Mouse (Mus musculus) forebrain, embryonic 10.5 days (tissue): Measurements from ENCODE around the gene Msx3. TPM values are rescaled to one million over a fixed set of nuclear protein-coding genes. Genes with fewer than 3 reads are reported as not detected.

Source experiments
- DNase-seq: peaks from one replicate; pipeline ENCODE4 v3.0.0-alpha.2; 2017; ENCODE audit warnings: low spot score; ENCODE audit errors: extremely low spot score
- H3K27ac ChIP-seq: fragments of 300-500 bp; sonication (generic); 2 replicates; pipeline ENCODE4 v1.5.1; 2016; ENCODE audit warnings: mild to moderate bottlenecking
- H3K27me3 ChIP-seq: fragments of 300-500 bp; sonication (generic); 2 replicates; pipeline ENCODE4 v1.6.1; 2016; ENCODE audit warnings: mild to moderate bottlenecking; ENCODE audit not compliant: poor library complexity, severe bottlenecking
- H3K36me3 ChIP-seq: fragments of 300-500 bp; sonication (generic); replicated peaks from 2 replicates; pipeline ENCODE4 v1.6.1; 2016; ENCODE audit warnings: mild to moderate bottlenecking, moderate library complexity
- H3K4me1 ChIP-seq: fragments of 300-500 bp; sonication (generic); 2 replicates; pipeline ENCODE4 v1.6.1; 2016
- H3K4me3 ChIP-seq: fragments of 300-500 bp; sonication (generic); 2 replicates; pipeline ENCODE4 v1.5.1; 2016; ENCODE audit warnings: mild to moderate bottlenecking, moderate library complexity
- H3K9me3 ChIP-seq: fragments of 300-500 bp; sonication (generic); 2 replicates; pipeline ENCODE4 v1.6.1; 2016; ENCODE audit warnings: mild to moderate bottlenecking, moderate library complexity
- WGBS: fragments of 180-500 bp; shearing (Covaris S2); methylation state at CpG from one replicate; pipeline ENCODE4 v1.1.7; 2016; 5-methylcytosine and 5-hydroxymethylcytosine counted together
- polyA plus RNA-seq: library from polyadenylated mRNA; unstranded; fragments of >200 nt; fragmentation: Nextera tagmentation; extraction: Ambion mirVana; gene quantifications from 2 replicates; pipeline ENCODE4 v1.2.1, GENCODE M21; 2016

Gene Msx3
- polyA plus RNA-seq, 1 experiment from 2014 or later: 0.69 TPM

DNA sequence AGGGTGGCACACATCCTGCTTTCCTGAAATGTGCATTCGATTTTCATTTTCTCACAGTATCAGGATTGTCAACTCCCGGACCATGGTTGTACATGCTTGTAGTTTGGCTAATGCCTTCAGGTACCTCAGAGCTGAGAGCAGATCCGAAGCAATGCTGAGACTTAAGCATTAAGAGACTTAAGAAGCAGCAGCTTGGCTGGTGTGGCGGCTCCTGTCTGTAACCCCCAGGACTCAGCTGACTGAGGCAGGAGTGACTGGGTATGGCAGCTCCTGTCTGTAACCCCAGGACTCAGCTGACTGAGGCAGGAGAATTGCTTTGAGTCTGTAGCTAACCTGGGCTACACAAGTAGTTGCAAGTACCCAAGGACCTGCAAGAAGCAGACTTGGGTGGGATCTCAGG is 3.3 kb downstream of the Msx3 start:
- 78% methylated on average over 4 of the region's 4 CpGs for WGBS
- no peak for DNase-seq
- H3K4me3 ChIP-seq: no peak overlapping the region
- no peak overlapping the region for H3K27ac ChIP-seq
- peaks cover 7% of the 10 kb centered on the region for H3K36me3 ChIP-seq
- peaks cover 27% of the 10 kb centered on the region for H3K4me1 ChIP-seq
- H3K9me3 ChIP-seq: no peaks in the 10 kb centered on the region
- H3K27me3 ChIP-seq: peaks cover 91% of the 10 kb centered on the region

DNA sequence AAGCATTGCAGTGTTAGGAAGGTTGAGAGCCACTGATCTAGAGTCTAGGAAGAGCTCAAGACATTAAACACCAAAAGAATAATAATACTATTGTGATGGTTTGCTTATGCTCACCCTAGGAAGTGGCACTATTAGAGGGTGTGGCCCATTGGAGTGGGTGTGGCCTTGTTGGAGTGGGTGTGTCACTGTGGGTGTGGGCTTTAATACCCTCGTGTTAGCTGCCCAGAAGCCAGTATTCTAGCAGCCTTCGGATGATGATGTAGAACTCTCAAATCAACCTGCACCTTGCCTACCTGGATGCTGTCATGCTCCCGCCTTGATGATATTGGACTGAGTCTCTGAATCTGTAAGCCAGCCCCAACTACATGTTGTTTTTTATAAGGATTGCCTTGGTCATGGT is 6.2 kb downstream of the Msx3 start:
- peaks cover 4% of the 10 kb centered on the region for H3K4me1 ChIP-seq
- no peak overlapping the region for H3K4me3 ChIP-seq
- no peak for DNase-seq
- H3K36me3 ChIP-seq: peaks cover 28% of the 10 kb centered on the region
- 76% methylated on average over 3 of the region's 3 CpGs for WGBS
- no peak overlapping the region for H3K27ac ChIP-seq
- peaks cover 74% of the 10 kb centered on the region for H3K27me3 ChIP-seq
- H3K9me3 ChIP-seq: no peaks in the 10 kb centered on the region

DNA sequence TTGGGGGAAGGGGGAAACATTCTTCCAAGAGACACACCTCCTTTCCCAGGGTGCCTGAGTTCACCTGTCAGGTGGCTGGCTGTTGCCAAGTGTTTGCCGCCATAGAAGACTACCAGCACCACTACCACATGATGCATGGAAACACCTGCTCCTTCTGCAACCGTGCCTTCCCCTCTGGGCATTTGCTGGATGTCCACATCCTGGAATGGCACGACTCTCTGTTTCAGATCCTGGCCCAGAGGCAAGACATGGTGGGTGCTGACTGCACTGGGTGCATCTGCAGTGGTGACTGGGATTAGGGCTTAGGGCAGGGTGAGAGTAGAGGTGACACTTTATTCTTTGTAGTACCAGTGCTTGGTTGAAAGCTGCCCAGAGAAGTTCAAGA is 11.7 kb downstream of the Msx3 start:
- no peak for DNase-seq
- Histone ChIP-seq H3K36me3 (peaks cover 54% of the 10 kb centered on the region), H3K27ac (no peak overlapping the region), H3K27me3 (peaks cover 25% of the 10 kb centered on the region), H3K4me1 (peaks cover 32% of the 10 kb centered on the region), H3K4me3 (peak overlapping the region; percentile 87), H3K9me3 (no peaks in the 10 kb centered on the region)
- WGBS: 56% methylated on average over 3 of the region's 3 CpGs

DNA sequence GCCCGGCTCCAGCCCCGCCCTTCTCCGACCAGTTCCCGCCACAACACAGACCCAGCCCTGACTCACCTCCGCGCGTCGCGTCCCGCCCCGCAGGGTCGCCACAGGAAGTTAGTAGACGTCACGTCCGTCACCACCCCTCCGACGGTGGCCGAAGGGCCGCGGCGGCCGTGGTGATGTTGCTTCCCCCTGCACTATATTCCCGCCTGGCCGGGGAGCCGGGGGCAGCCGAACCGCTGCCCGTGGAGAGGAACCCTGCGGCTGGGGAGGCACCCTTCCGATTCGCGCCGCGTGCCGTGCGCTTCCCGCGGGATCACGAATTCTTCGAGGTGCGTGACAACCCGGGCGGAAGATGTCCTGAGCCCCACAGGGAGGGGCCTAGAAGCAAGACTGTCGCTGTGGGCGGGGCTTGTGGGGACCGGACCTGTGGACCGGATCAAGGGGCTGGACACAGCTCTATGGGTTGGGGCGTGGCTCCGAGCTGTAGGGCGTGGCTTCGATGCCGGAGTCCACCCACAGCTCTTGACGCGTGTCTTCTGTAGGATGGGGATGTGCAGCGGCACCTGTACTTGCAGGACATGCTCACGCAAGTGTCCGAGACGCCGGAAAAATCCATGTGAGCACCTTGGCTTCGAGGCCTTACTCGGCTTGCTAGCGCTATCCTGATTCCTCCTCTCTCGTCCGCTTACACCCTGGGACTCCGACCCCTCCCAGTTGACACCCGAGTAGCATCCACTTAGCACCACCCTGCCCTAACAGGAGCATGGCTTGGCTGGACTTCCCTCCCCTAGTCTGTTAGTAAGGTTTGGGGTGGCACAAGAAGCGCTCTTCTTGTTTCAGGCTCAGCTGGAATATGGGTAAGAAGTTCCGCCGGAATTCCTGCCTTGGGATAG is 12.4 kb downstream of the Msx3 start, which contains the start of the genes Zfp511 and Tubgcp2:
Zfp511 (plus strand) TSS at position 111 of the 890 bp plus-strand sequence.
Tubgcp2 (minus strand) TSS at position 389 of the 890 bp plus-strand sequence.
- WGBS: 2% methylated on average over 69 of the region's 69 CpGs
- peaks cover 32% of the 10 kb centered on the region for H3K4me1 ChIP-seq
- peak within 1 kb of the TSS; percentile 96 for H3K27ac ChIP-seq

DNA sequence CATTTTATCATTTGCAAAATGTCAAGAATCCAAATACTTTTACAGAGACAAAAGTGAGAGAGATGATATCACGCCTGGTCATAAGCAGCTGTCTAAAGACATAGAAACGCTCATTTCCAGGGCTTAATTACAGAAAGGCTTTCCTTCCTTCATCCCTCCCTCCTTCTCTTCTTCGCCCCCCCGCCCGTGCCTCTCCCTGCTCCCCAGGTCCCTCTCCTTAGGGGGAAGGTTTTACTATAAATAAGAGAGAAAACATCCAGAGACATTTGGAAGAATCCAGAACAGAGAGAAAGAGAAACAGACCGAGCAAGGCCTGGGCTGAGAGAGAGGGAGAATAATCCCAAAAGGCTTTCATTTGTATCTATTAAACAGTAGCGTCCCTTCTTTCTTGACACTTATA is 13.4 kb downstream of the Msx3 start:
- DNase-seq: no peak
- Histone ChIP-seq H3K36me3 (peaks cover 63% of the 10 kb centered on the region), H3K4me1 (peaks cover 32% of the 10 kb centered on the region), H3K4me3 (peak overlapping the region; percentile 87), H3K9me3 (no peaks in the 10 kb centered on the region), H3K27ac (peak overlapping the region; percentile 96), H3K27me3 (peaks cover 18% of the 10 kb centered on the region)
- WGBS: 28% methylated on average over 7 of the region's 7 CpGs

More for the DNA sequence above, 12.4 kb downstream of the Msx3 start, which contains the start of the genes Zfp511 and Tubgcp2:
- H3K36me3 ChIP-seq: peaks cover 61% of the 10 kb centered on the region
- no peaks in the 10 kb centered on the region for H3K9me3 ChIP-seq
- peaks cover 23% of the 10 kb centered on the region for H3K27me3 ChIP-seq
- peak; percentile 96 for DNase-seq
- peak within 1 kb of the TSS; percentile 87 for H3K4me3 ChIP-seq

DNA sequence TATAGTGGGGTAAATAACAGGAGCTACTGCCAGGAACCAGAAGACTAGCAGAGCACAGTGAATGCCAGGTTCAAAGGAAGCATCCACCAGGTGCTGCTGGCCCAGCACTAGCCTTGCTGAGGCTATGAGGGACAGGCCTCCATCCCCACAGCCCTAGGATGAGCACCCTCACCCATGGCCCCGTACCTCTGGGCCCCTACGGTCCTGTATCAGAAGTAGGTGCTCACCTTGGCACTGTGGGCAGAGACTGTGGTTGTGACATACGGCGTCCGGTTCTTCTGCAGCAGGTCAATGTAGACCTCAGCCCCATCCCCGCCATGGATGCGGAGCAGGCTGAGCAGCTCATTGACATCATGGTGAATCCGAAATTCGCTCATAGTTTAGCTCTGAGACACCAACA is 15.5 kb downstream of the Msx3 start:
- peaks cover 32% of the 10 kb centered on the region for H3K4me1 ChIP-seq
- H3K27me3 ChIP-seq: peaks cover 8% of the 10 kb centered on the region
- peaks cover 65% of the 10 kb centered on the region for H3K36me3 ChIP-seq
- H3K9me3 ChIP-seq: 0 out of 2 replicates have a peak, but pooled peaks cover under 1% of the 10 kb centered on the region
- no peak for DNase-seq
- 96% methylated on average over 9 of the region's 9 CpGs for WGBS
- H3K4me3 ChIP-seq: no peak overlapping the region
- H3K27ac ChIP-seq: no peak overlapping the region

DNA sequence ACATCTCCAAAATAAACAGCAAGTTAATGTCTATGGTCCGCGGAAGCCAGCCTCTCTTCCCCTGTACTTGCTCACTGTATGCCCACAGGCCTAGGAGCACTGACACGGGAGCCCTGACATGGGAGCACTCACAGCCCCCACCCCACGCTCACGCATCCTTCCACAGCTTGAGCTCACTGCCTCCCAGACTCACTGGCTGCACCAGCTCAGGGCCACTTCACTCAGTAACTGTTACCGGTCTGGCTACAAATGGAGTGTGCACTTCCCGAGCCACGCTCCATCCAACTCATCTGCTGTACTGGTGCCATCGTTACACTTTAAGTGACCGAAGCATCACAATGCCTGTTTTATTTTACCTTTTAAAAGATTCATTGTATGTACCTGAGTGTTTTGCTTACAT is 16.5 kb downstream of the Msx3 start:
- Histone ChIP-seq H3K27ac (no peak overlapping the region), H3K9me3 (0 out of 2 replicates have a peak, but pooled peaks cover 5% of the 10 kb centered on the region), H3K4me1 (peaks cover 28% of the 10 kb centered on the region), H3K36me3 (peaks cover 70% of the 10 kb centered on the region), H3K4me3 (no peak overlapping the region), H3K27me3 (peaks cover 3% of the 10 kb centered on the region)
- WGBS: 96% methylated on average over 10 of the region's 10 CpGs
- no peak for DNase-seq

DNA sequence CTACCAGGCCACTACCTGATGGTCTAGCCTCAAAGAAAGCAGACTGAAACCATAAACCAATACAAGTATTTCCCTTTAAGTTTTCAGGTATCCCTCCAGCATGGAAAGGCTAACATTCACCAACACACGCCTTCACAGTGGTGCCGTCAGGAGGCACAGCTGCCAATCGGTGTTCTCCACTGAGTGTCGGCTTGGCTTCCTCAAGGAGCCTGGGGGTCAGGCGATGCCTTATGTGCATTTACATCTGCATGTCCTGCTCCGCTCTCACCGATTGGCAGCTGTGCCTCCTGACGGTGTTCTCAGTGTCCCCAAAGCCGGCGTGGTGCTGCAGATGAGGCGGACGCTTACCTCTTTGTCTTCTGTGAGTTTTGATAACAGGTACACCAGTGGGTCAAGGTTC is 17.1 kb downstream of the Msx3 start:
- no peak for DNase-seq
- Histone ChIP-seq H3K27ac (no peak overlapping the region), H3K36me3 (peaks cover 69% of the 10 kb centered on the region), H3K4me3 (no peak overlapping the region), H3K9me3 (0 out of 2 replicates have a peak, but pooled peaks cover 5% of the 10 kb centered on the region), H3K27me3 (no peaks in the 10 kb centered on the region), H3K4me1 (peaks cover 22% of the 10 kb centered on the region)
- WGBS: 96% methylated on average over 12 of the region's 12 CpGs

DNA sequence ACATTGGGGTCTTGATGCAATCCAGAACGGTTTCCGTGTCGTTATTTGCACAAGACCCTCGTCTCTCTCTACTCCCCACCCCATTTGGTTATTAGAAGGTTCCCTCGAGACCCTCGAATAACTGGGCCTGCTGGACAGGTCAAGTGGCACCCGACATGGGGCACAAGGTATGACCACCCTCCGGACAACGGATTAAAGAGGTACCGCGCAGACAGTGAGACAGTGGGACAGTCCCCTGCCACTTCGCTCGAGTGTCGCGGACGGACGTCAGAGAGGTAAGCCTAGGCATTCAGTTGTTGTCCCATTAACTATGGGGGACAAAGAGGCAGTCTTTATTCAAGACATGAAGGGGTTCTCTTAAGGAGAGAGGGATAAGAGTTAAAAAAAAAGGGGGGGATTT is 37.6 kb downstream of the Msx3 start:
- Histone ChIP-seq H3K4me3 (no peak overlapping the region), H3K36me3 (peaks cover 63% of the 10 kb centered on the region), H3K27ac (no peak overlapping the region), H3K4me1 (no peaks in the 10 kb centered on the region), H3K9me3 (peaks cover 7% of the 10 kb centered on the region; the same call in 1 of the 2 replicates), H3K27me3 (no peaks in the 10 kb centered on the region)
- no peak for DNase-seq
- WGBS: 96% methylated on average over 17 of the region's 17 CpGs

DNA sequence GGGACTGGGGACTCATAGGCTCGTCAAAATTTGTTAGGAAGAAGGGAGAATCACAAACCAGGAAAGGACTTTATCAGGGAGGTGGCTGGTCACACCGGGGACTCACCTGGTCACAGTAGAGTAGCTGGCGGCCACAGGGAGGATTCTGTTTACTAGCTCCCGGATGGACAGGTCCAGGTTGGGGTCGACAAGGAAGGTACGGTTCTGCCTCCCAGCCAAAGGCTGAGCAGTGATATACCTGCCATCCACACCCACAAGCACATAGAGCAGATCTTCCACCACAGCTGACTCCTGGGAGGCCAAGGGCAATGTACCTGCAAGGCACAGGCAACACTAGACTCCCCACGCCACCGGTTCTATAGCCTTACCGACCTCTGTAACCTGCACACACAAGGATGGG is 41.1 kb downstream of the Msx3 start:
- Histone ChIP-seq H3K27me3 (no peaks in the 10 kb centered on the region; the same call in 1 of the 2 replicates), H3K4me1 (no peaks in the 10 kb centered on the region), H3K27ac (no peak overlapping the region), H3K36me3 (peaks cover 86% of the 10 kb centered on the region), H3K9me3 (no peaks in the 10 kb centered on the region), H3K4me3 (no peak overlapping the region)
- 93% methylated on average over 9 of the region's 9 CpGs for WGBS
- no peak for DNase-seq

DNA sequence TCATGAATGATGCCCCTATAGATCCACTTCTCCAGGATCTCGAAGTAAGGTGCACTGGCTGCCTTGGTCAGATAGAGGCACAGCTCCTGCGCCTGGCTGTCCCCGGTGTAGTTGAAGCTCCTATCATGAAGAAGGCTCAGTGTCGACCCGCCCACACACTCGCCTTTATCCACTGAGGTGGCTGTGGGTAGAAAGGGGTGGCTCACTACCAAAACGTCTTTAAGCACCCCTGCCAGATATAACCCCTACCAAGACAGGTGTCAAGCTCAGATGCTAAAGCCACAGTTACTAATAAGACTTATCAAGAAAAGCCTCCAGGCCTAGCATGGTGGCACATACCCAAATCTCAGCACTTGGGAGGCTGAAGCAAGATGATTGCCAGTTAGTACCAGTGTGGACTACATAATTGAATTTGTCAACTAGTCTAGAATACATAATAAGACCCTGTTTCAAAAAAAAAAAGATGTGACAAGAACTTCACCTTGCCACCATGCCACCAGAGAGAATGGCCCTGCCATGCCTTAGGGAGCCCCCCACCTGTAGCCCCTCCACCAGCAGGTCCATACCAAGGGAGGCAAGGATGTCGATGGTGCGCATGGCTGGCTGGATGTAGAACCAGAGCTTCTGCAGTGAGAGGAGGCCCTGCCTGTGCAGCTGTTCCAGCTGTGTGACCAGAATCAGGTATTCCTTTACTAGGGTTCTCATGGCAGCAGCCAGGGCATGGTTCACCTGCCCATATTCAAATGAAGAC is 41.9 kb downstream of the Msx3 start:
- Histone ChIP-seq H3K27ac (no peak overlapping the region), H3K36me3 (peaks cover 90% of the 10 kb centered on the region), H3K9me3 (no peaks in the 10 kb centered on the region), H3K27me3 (no peaks in the 10 kb centered on the region; the same call in 1 of the 2 replicates), H3K4me1 (no peaks in the 10 kb centered on the region), H3K4me3 (no peak overlapping the region)
- DNase-seq: no peak
- 93% methylated on average over 9 of the region's 9 CpGs for WGBS

DNA sequence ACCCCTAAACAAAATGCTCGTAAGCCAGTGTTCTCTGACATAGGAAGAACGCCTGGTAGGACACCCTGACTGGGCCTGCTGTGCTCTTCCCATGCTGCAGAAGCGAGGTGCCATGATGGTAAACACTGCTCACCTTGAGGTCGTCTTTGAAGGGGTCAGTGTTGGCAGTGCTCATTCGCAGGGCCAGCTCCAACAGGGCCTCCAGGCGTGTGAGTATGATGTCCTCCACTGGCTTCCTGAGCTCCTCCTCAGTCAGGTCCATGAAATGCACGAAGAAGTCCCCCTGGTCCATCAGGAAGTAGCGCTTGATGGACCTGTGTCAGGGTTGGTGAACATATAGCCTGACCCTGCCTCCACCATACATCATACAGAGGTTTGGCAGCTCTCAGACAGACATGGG is 44.2 kb downstream of the Msx3 start:
- no peak overlapping the region for H3K4me3 ChIP-seq
- DNase-seq: no peak
- 91% methylated on average over 8 of the region's 8 CpGs for WGBS
- peaks cover 9% of the 10 kb centered on the region for H3K27me3 ChIP-seq
- peaks cover 92% of the 10 kb centered on the region for H3K36me3 ChIP-seq
- peaks cover 11% of the 10 kb centered on the region for H3K4me1 ChIP-seq
- no peak overlapping the region for H3K27ac ChIP-seq
- H3K9me3 ChIP-seq: no peaks in the 10 kb centered on the region
